In the genomic region with DNA sequence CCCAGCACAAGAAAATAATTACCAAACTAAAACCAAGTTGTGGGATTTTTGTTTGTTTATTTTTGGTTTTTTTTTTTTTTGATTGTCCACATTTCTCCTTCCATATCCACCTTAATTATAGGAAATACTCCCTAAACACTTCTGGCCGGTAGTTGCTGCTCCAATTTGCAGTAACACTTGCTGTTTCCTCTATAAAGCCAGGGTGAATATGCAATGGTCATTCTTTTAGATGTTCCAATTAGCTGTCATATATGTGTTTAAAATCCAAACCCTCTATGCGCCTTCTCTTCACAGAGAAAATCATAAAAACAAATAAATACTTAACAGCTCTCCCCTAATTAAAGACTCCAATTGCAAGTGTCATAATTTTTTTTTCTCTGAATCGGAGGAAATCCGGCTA, we compare ENCODE assay signal across 8 mouse cellular contexts. TPM values are rescaled to one million over a fixed set of nuclear protein-coding genes. Genes with fewer than 3 reads are reported as not detected.
DNase-seq lines count a peak whose midpoint lies in the region; ATAC-seq and TF ChIP-seq lines count a peak whose summit lies in the region.

No protein-coding gene starts in this region.

- TF ChIP-seq CTCF in gastrocnemius, adult 2 months (IDR thresholded peaks at IDR 0.05): no peak
- no peak for TF ChIP-seq CTCF in spleen, adult 2 months (IDR thresholded peaks at IDR 0.05; ENCODE audit: extremely low read depth, insufficient read depth, insufficient read length, insufficient replicate concordance)

- peak overlapping the region; percentile 79 for H3K4me2 ChIP-seq in liver, embryonic 12.5 days

- peak overlapping the region; percentile 91 for H3K4me3 ChIP-seq in gastrocnemius, adult 2 months
- H3K4me3 ChIP-seq in spleen, adult 2 months (ENCODE audit: extremely low read depth, insufficient read depth, insufficient read length): peak overlapping the region; percentile 55; the same call in 1 of the 2 replicates
- peak overlapping the region; percentile 59 for H3K4me3 ChIP-seq in liver, embryonic 12.5 days

- intact Hi-C loops in gastrocnemius, adult 2 months (cut with DNase I): loop anchor here (10.0 kb wide), 2 partner anchors 310 to 480 kb away; partner anchors contain the start of genes Clhc1 and Rps27a

- WGBS in spleen, adult 2 months: 4% methylated on average over 4 of the region's 4 CpGs
- 6% methylated on average over 4 of the region's 4 CpGs for WGBS in liver, embryonic 12.5 days (ENCODE audit: insufficient replicate concordance)

- H3K9me3 ChIP-seq in liver, embryonic 12.5 days (replicated peaks): no peaks in the 10 kb centered on the region

- H3K9ac ChIP-seq in liver, embryonic 12.5 days: no peak overlapping the region

- ATAC-seq in liver, embryonic 12.5 days: no peak
- no peak for ATAC-seq in monocyte, adult 5-6 weeks (replicated peaks; ENCODE audit: insufficient number of reproducible peaks, low FRiP score, low TSS enrichment, poor library complexity, severe bottlenecking)
- no peak for ATAC-seq in inflammation-experienced regulatory T-cells, adult 6 months

- H3K27ac ChIP-seq in gastrocnemius, adult 2 months: peak overlapping the region; percentile 82; the same call in 1 of the 2 replicates
- H3K27ac ChIP-seq in spleen, adult 2 months (ENCODE audit: insufficient read depth, low read length): no peak overlapping the region
- H3K27ac ChIP-seq in liver, embryonic 12.5 days: no peak overlapping the region

- TF ChIP-seq POLR2A in spleen, adult 2 months (IDR thresholded peaks at IDR 0.05; ENCODE audit: low read depth, low read length): no peak

- H3K27me3 ChIP-seq in spleen, adult 2 months (ENCODE audit: control insufficient read depth, insufficient read depth, low read length): peaks cover 12% of the 10 kb centered on the region
- peaks cover 50% of the 10 kb centered on the region for H3K27me3 ChIP-seq in liver, embryonic 12.5 days (replicated peaks)

- no peaks in the 10 kb centered on the region for H3K36me3 ChIP-seq in spleen, adult 2 months (ENCODE audit: control insufficient read depth, insufficient read depth, low read length)
- H3K36me3 ChIP-seq in liver, embryonic 12.5 days: no peaks in the 10 kb centered on the region

- no peak for DNase-seq in gastrocnemius, adult 2 months
- DNase-seq in gastrocnemius, postnatal 25 days: no peak
- DNase-seq in spleen, adult 2 months (ENCODE audit: low read depth in 1 of 2, low spot score in 2 of 2): no peak
- DNase-seq in spleen, postnatal 10 days (ENCODE audit: low spot score in 2 of 2): no peak
- no peak for DNase-seq in cerebellum, adult 18-20 months

- H3K4me1 ChIP-seq in spleen, adult 2 months (ENCODE audit: control insufficient read depth, insufficient read depth, insufficient read length): peaks cover 2% of the 10 kb centered on the region; the same call in 1 of the 2 replicates
- peaks cover 13% of the 10 kb centered on the region for H3K4me1 ChIP-seq in liver, embryonic 12.5 days

RNA-seq across cellular contexts. Expression of gene Eml6, which starts 0.7 kb away (rescaled TPM):
- total RNA-seq in gastrocnemius, adult 2 months (2021): under 1 TPM; 0.64 to 0.67 TPM
- under 1 TPM; 0.40 to 0.87 TPM for total RNA-seq in gastrocnemius, postnatal 25 days (2021)
- polyA plus RNA-seq in spleen, adult 2 months (2012; rRNA removed): 0.98 and 1.1 TPM in 2 replicates
- 0.15 and 0.25 TPM in 2 replicates for polyA plus RNA-seq in liver, embryonic 12.5 days (2016; fragmentation: Nextera tagmentation; extraction: Ambion mirVana)
- 13.4 to 15.1 TPM (median 14.8 TPM) in 3 replicates for total RNA-seq in monocyte, adult 5-6 weeks (2017)
- 1 to 10 TPM in 2 of 3 experiments, under 1 TPM in 1; 0.45 to 1.7 (median 1.3) TPM for polyA plus RNA-seq in inflammation-experienced regulatory T-cells, adult 6 months (2017; shearing (Covaris generic))
